Mouse (Mus musculus): ENCODE data around the gene Hsf2bp. TPM values are rescaled to one million over a fixed set of nuclear protein-coding genes. Genes with fewer than 3 reads are reported as not detected.

The Hsf2bp gene
- total and polyA plus RNA-seq, 3 experiments: 0.34 to 1.0 (median 0.75) TPM

- Histone ChIP-seq H3K9me3 (replicated peaks; ENCODE audit: low read length) (no peaks in the 10 kb centered on the region), H3K36me3 (replicated peaks in 1 of 2; ENCODE audit: control insufficient read depth in 1 of 2, insufficient read depth in 1 of 2, low read length in 1 of 2) (no peaks in the 10 kb centered on the region), H3K9ac (ENCODE audit: insufficient read depth, low read depth) (no peak overlapping the region), H3K4me3 (replicated peaks in 1 of 3; ENCODE audit: low read depth in 2 of 3, low read length in 2 of 3, poor library complexity in 1 of 3) (no peak overlapping the region), H3K4me1 (ENCODE audit: control insufficient read depth in 1 of 2, insufficient read depth in 2 of 2) (peaks cover 2 to 20% of the 10 kb centered on the region in 2 experiments; a peak in 3 of 4 replicates), H3K27ac (ENCODE audit: insufficient read depth, low read depth) (no peak overlapping the region), H3K4me2 (ENCODE audit: insufficient read depth, low read depth, poor library complexity, severe bottlenecking) (no peak overlapping the region), H3K27me3 (replicated peaks) (no peaks in the 10 kb centered on the region), H3K79me2 (replicated peaks; ENCODE audit: control insufficient read depth, extremely low read depth, insufficient read depth, poor library complexity, severe bottlenecking) (no peaks in the 10 kb centered on the region)
- no peak for DNase-seq (ENCODE audit: extremely low read depth)
- dilution Hi-C loops (cut with MboI; ENCODE audit: extremely low pct_ligation_motif_present, extremely low pct_unique_long_range_greater_than_20kb, low sequenced_read_pairs) (no loop called here), in situ Hi-C loops (cut with MboI; ENCODE audit: low pct_ligation_motif_present, low pct_unique_long_range_greater_than_20kb, low sequenced_read_pairs) (no loop called here)
- no peak for TF ChIP-seq SMC3 (IDR thresholded peaks at IDR 0.05; ENCODE audit: low read depth, low read length)
- TF ChIP-seq CTCF (conservative IDR thresholded peaks at IDR 0.05 in 1 of 2, IDR thresholded peaks at IDR 0.05 in 1 of 2; ENCODE audit: low read depth in 2 of 2, low read length in 2 of 2): no peak
- TF ChIP-seq USF1 (IDR thresholded peaks at IDR 0.05; ENCODE audit: low read depth, low read length): no peak
- no peak for TF ChIP-seq HCFC1 (IDR thresholded peaks at IDR 0.05; ENCODE audit: low read depth, low read length)
- TF ChIP-seq MAZ (IDR thresholded peaks at IDR 0.05; ENCODE audit: low read depth, low read length): no peak
- no peak for TF ChIP-seq JUND (conservative IDR thresholded peaks at IDR 0.05; ENCODE audit: low read depth, low read length)
- no peak for TF ChIP-seq ZMIZ1 (IDR thresholded peaks at IDR 0.05; ENCODE audit: low read depth, low read length)
- no peak for TF ChIP-seq GABPA (IDR thresholded peaks at IDR 0.05; ENCODE audit: insufficient replicate concordance, low read depth, low read length)
These were observed 17.8 kb downstream of the Hsf2bp start for GRCm38 (mm10) chr17:32018127-32018894.

GRCm38 (mm10) chr17:32016481-32016880 lies 19.7 kb downstream of the Hsf2bp start:
- no peaks in the 10 kb centered on the region for H3K79me2 ChIP-seq (replicated peaks; ENCODE audit: control insufficient read depth, extremely low read depth, insufficient read depth, poor library complexity, severe bottlenecking)
- in situ Hi-C loops (cut with MboI; ENCODE audit: low pct_ligation_motif_present, low pct_unique_long_range_greater_than_20kb, low sequenced_read_pairs): no loop called here
- H3K9me3 ChIP-seq (replicated peaks; ENCODE audit: low read length): no peaks in the 10 kb centered on the region
- dilution Hi-C loops (cut with MboI; ENCODE audit: extremely low pct_ligation_motif_present, extremely low pct_unique_long_range_greater_than_20kb, low sequenced_read_pairs): no loop called here
- peaks cover 3 to 28% of the 10 kb centered on the region in 2 experiments; a peak in 3 of 4 replicates for H3K4me1 ChIP-seq (ENCODE audit: control insufficient read depth in 1 of 2, insufficient read depth in 2 of 2)
- DNase-seq (ENCODE audit: extremely low read depth): no peak
- H3K27ac ChIP-seq (ENCODE audit: insufficient read depth, low read depth): no peak overlapping the region
- no peak overlapping the region for H3K9ac ChIP-seq (ENCODE audit: insufficient read depth, low read depth)
- no peaks in the 10 kb centered on the region for H3K36me3 ChIP-seq (replicated peaks in 1 of 2; ENCODE audit: control insufficient read depth in 1 of 2, insufficient read depth in 1 of 2, low read length in 1 of 2)
- TF ChIP-seq USF1 (IDR thresholded peaks at IDR 0.05; ENCODE audit: low read depth, low read length) (no peak), MXI1 (IDR thresholded peaks at IDR 0.05; ENCODE audit: low read depth, low read length) (no peak), SIN3A (IDR thresholded peaks at IDR 0.05; ENCODE audit: low read length) (no peak), NRF1 (IDR thresholded peaks at IDR 0.05; ENCODE audit: low read depth, low read length) (no peak), USF2 (conservative IDR thresholded peaks at IDR 0.05; ENCODE audit: low read depth, low read length) (no peak), RCOR1 (conservative IDR thresholded peaks at IDR 0.05; ENCODE audit: low read depth, low read length) (no peak), ZMIZ1 (IDR thresholded peaks at IDR 0.05; ENCODE audit: low read depth, low read length) (no peak), ETS1 (conservative IDR thresholded peaks at IDR 0.05; ENCODE audit: low read depth, low read length) (no peak), POLR2AphosphoS2 (IDR thresholded peaks at IDR 0.05; ENCODE audit: low read depth, low read length) (no peak), ZC3H11A (IDR thresholded peaks at IDR 0.05; ENCODE audit: low read depth, low read length) (no peak), UBTF (IDR thresholded peaks at IDR 0.05; ENCODE audit: low read depth, low read length) (no peak), EP300 (IDR thresholded peaks at IDR 0.05; ENCODE audit: low read length) (no peak), ZKSCAN1 (IDR thresholded peaks at IDR 0.05; ENCODE audit: borderline replicate concordance, low read depth, low read length) (no peak), HCFC1 (IDR thresholded peaks at IDR 0.05; ENCODE audit: low read depth, low read length) (no peak)
- H3K27me3 ChIP-seq (replicated peaks): no peaks in the 10 kb centered on the region
- H3K4me2 ChIP-seq (ENCODE audit: insufficient read depth, low read depth, poor library complexity, severe bottlenecking): no peak overlapping the region
- no peak overlapping the region for H3K4me3 ChIP-seq (replicated peaks in 1 of 3; ENCODE audit: low read depth in 2 of 3, low read length in 2 of 3, poor library complexity in 1 of 3)

Data from CH12.LX (cell line).